Mouse (Mus musculus): Measurements from ENCODE around the gene Nsg1. TPM values are rescaled to one million over a fixed set of nuclear protein-coding genes. Genes with fewer than 3 reads are reported as not detected.

Nsg1 gene
- 33.6 and 34.9 TPM in 2 replicates for polyA plus RNA-seq (2014; fragmentation: Nextera tagmentation; extraction: Ambion mirVana)

- Histone ChIP-seq H3K4me1 (ENCODE audit: control insufficient read depth, insufficient read depth, low read length) (peaks cover 13% of the 10 kb centered on the region; the same call in 1 of the 2 replicates), H3K4me3 (ENCODE audit: low read depth, low read length) (peak within 1 kb of the TSS; percentile 92), H3K9me3 (ENCODE audit: control insufficient read depth, low read length) (peaks cover 2% of the 10 kb centered on the region; the same call in 1 of the 2 replicates), H3K36me3 (ENCODE audit: control insufficient read depth, insufficient read depth, low read length) (peaks cover 13% of the 10 kb centered on the region), H3K27me3 (ENCODE audit: control insufficient read depth, insufficient read depth, low read length) (peaks cover 13% of the 10 kb centered on the region), H3K27ac (replicated peaks; ENCODE audit: low read depth, low read length) (no peak within 1 kb of the TSS), H3K9ac (ENCODE audit: low read length) (peak within 1 kb of the TSS; percentile 95), H3K4me2 (ENCODE audit: low read depth, severe bottlenecking) (peak within 1 kb of the TSS; percentile 84)
- no peak for DNase-seq (ENCODE audit: low spot score)
- peak; percentile 48; the same call in 1 of the 2 replicates for ATAC-seq (ENCODE audit: insufficient number of reproducible peaks, low FRiP score, low TSS enrichment, low read depth)
- WGBS: 8% methylated on average over 35 of the region's 35 CpGs
Observed at GRCm38 (mm10) chr5:38159634-38160413, at the start of gene Nsg1. TSS of gene Nsg1 (minus strand) at chr5:38159907.

- Histone ChIP-seq H3K9me3 (ENCODE audit: control insufficient read depth, low read length) (no peaks in the 10 kb centered on the region), H3K4me1 (ENCODE audit: control insufficient read depth, insufficient read depth, low read length) (no peaks in the 10 kb centered on the region), H3K27me3 (ENCODE audit: control insufficient read depth, insufficient read depth, low read length) (no peaks in the 10 kb centered on the region), H3K27ac (replicated peaks; ENCODE audit: low read depth, low read length) (no peak overlapping the region), H3K36me3 (ENCODE audit: control insufficient read depth, insufficient read depth, low read length) (peaks cover 3% of the 10 kb centered on the region), H3K9ac (ENCODE audit: low read length) (no peak overlapping the region), H3K4me3 (ENCODE audit: low read depth, low read length) (no peak overlapping the region), H3K4me2 (ENCODE audit: low read depth, severe bottlenecking) (no peak overlapping the region)
- DNase-seq (ENCODE audit: low spot score) (no peak), ATAC-seq (ENCODE audit: insufficient number of reproducible peaks, low FRiP score, low TSS enrichment, low read depth) (no peak)
- 70% methylated on average over 8 of the region's 8 CpGs for WGBS
Observed at GRCm38 (mm10) chr5:38208985-38209384, 49.3 kb upstream of the Nsg1 start.

- WGBS: 91% methylated on average over 7 of the region's 7 CpGs
- ATAC-seq (ENCODE audit: insufficient number of reproducible peaks, low FRiP score, low TSS enrichment, low read depth): no peak
Observed at GRCm38 (mm10) chr5:38205303-38205726, 45.6 kb upstream of the Nsg1 start.

GRCm38 (mm10) chr5:38199686-38200085, 40.0 kb upstream of the Nsg1 start:
- Histone ChIP-seq H3K9me3 (ENCODE audit: control insufficient read depth, low read length) (no peaks in the 10 kb centered on the region), H3K4me2 (ENCODE audit: low read depth, severe bottlenecking) (no peak overlapping the region), H3K27ac (replicated peaks; ENCODE audit: low read depth, low read length) (no peak overlapping the region), H3K4me3 (ENCODE audit: low read depth, low read length) (no peak overlapping the region), H3K4me1 (ENCODE audit: control insufficient read depth, insufficient read depth, low read length) (no peaks in the 10 kb centered on the region), H3K27me3 (ENCODE audit: control insufficient read depth, insufficient read depth, low read length) (no peaks in the 10 kb centered on the region), H3K9ac (ENCODE audit: low read length) (no peak overlapping the region), H3K36me3 (ENCODE audit: control insufficient read depth, insufficient read depth, low read length) (peaks cover 8% of the 10 kb centered on the region; the same call in 1 of the 2 replicates)
- DNase-seq (ENCODE audit: low spot score): no peak
- no peak for ATAC-seq (ENCODE audit: insufficient number of reproducible peaks, low FRiP score, low TSS enrichment, low read depth)
- 88% methylated on average over 2 of the region's 2 CpGs for WGBS

More at GRCm38 (mm10) chr5:38205303-38205726, 45.6 kb upstream of the Nsg1 start:
- peaks cover 8% of the 10 kb centered on the region; the same call in 1 of the 2 replicates for H3K36me3 ChIP-seq (ENCODE audit: control insufficient read depth, insufficient read depth, low read length)
- H3K27ac ChIP-seq (replicated peaks; ENCODE audit: low read depth, low read length): no peak overlapping the region
- no peak overlapping the region for H3K4me2 ChIP-seq (ENCODE audit: low read depth, severe bottlenecking)
- H3K9me3 ChIP-seq (ENCODE audit: control insufficient read depth, low read length): no peaks in the 10 kb centered on the region
- H3K27me3 ChIP-seq (ENCODE audit: control insufficient read depth, insufficient read depth, low read length): no peaks in the 10 kb centered on the region
- DNase-seq (ENCODE audit: low spot score): no peak
- no peak overlapping the region for H3K9ac ChIP-seq (ENCODE audit: low read length)
- H3K4me3 ChIP-seq (ENCODE audit: low read depth, low read length): no peak overlapping the region
- no peaks in the 10 kb centered on the region for H3K4me1 ChIP-seq (ENCODE audit: control insufficient read depth, insufficient read depth, low read length)

GRCm38 (mm10) chr5:38197482-38197823, 37.7 kb upstream of the Nsg1 start:
- DNase-seq (ENCODE audit: low spot score) (peak; percentile 96), ATAC-seq (ENCODE audit: insufficient number of reproducible peaks, low FRiP score, low TSS enrichment, low read depth) (peak; percentile 61)
- Histone ChIP-seq H3K27me3 (ENCODE audit: control insufficient read depth, insufficient read depth, low read length) (no peaks in the 10 kb centered on the region), H3K36me3 (ENCODE audit: control insufficient read depth, insufficient read depth, low read length) (no peaks in the 10 kb centered on the region; the same call in 1 of the 2 replicates), H3K4me2 (ENCODE audit: low read depth, severe bottlenecking) (no peak overlapping the region), H3K27ac (replicated peaks; ENCODE audit: low read depth, low read length) (no peak overlapping the region), H3K4me1 (ENCODE audit: control insufficient read depth, insufficient read depth, low read length) (no peaks in the 10 kb centered on the region), H3K9me3 (ENCODE audit: control insufficient read depth, low read length) (no peaks in the 10 kb centered on the region), H3K4me3 (ENCODE audit: low read depth, low read length) (no peak overlapping the region), H3K9ac (ENCODE audit: low read length) (no peak overlapping the region)
- WGBS: 19% methylated on average over 7 of the region's 7 CpGs

GRCm38 (mm10) chr5:38196821-38197481, 37.2 kb upstream of the Nsg1 start:
- Histone ChIP-seq H3K36me3 (ENCODE audit: control insufficient read depth, insufficient read depth, low read length) (no peaks in the 10 kb centered on the region; the same call in 1 of the 2 replicates), H3K4me2 (ENCODE audit: low read depth, severe bottlenecking) (no peak overlapping the region), H3K4me1 (ENCODE audit: control insufficient read depth, insufficient read depth, low read length) (no peaks in the 10 kb centered on the region), H3K27ac (replicated peaks; ENCODE audit: low read depth, low read length) (no peak overlapping the region), H3K9me3 (ENCODE audit: control insufficient read depth, low read length) (no peaks in the 10 kb centered on the region), H3K4me3 (ENCODE audit: low read depth, low read length) (no peak overlapping the region), H3K9ac (ENCODE audit: low read length) (no peak overlapping the region), H3K27me3 (ENCODE audit: control insufficient read depth, insufficient read depth, low read length) (no peaks in the 10 kb centered on the region)
- ATAC-seq (ENCODE audit: insufficient number of reproducible peaks, low FRiP score, low TSS enrichment, low read depth): 0 out of 2 replicates have a peak, but pooled peaks have one; percentile 3
- DNase-seq (ENCODE audit: low spot score): no peak
- WGBS: 70% methylated on average over 5 of the region's 5 CpGs

- Histone ChIP-seq H3K9ac (ENCODE audit: low read length) (no peak overlapping the region), H3K27me3 (ENCODE audit: control insufficient read depth, insufficient read depth, low read length) (no peaks in the 10 kb centered on the region), H3K4me2 (ENCODE audit: low read depth, severe bottlenecking) (no peak overlapping the region), H3K4me1 (ENCODE audit: control insufficient read depth, insufficient read depth, low read length) (no peaks in the 10 kb centered on the region), H3K36me3 (ENCODE audit: control insufficient read depth, insufficient read depth, low read length) (no peaks in the 10 kb centered on the region), H3K4me3 (ENCODE audit: low read depth, low read length) (no peak overlapping the region), H3K27ac (replicated peaks; ENCODE audit: low read depth, low read length) (no peak overlapping the region), H3K9me3 (ENCODE audit: control insufficient read depth, low read length) (no peaks in the 10 kb centered on the region)
- ATAC-seq (ENCODE audit: insufficient number of reproducible peaks, low FRiP score, low TSS enrichment, low read depth): no peak
- no peak for DNase-seq (ENCODE audit: low spot score)
Observed at GRCm38 (mm10) chr5:38195941-38196340, 36.2 kb upstream of the Nsg1 start.

GRCm38 (mm10) chr5:38194946-38195345, 35.2 kb upstream of the Nsg1 start:
- Histone ChIP-seq H3K4me3 (ENCODE audit: low read depth, low read length) (no peak overlapping the region), H3K4me1 (ENCODE audit: control insufficient read depth, insufficient read depth, low read length) (no peaks in the 10 kb centered on the region), H3K4me2 (ENCODE audit: low read depth, severe bottlenecking) (no peak overlapping the region), H3K9ac (ENCODE audit: low read length) (no peak overlapping the region), H3K36me3 (ENCODE audit: control insufficient read depth, insufficient read depth, low read length) (no peaks in the 10 kb centered on the region), H3K27me3 (ENCODE audit: control insufficient read depth, insufficient read depth, low read length) (no peaks in the 10 kb centered on the region), H3K27ac (replicated peaks; ENCODE audit: low read depth, low read length) (no peak overlapping the region), H3K9me3 (ENCODE audit: control insufficient read depth, low read length) (no peaks in the 10 kb centered on the region)
- 56% methylated on average over 2 of the region's 2 CpGs for WGBS
- DNase-seq (ENCODE audit: low spot score): no peak
- no peak for ATAC-seq (ENCODE audit: insufficient number of reproducible peaks, low FRiP score, low TSS enrichment, low read depth)

Data from limb, embryonic 11.5 days (tissue).